Mouse (Mus musculus) gonadal fat pad, adult 2 months (tissue): ENCODE measurements around the gene H2-D1. TPM values are rescaled to one million over a fixed set of nuclear protein-coding genes. Genes with fewer than 3 reads are reported as not detected.
"Not testable (repeated sequence)": the region's sequence is repeated elsewhere in the genome, so short reads cannot be mapped to it uniquely, and the experiment has no call there.

ENCODE experiments used
- DNase-seq: peaks from one replicate; pipeline ENCODE4 v3.0.0-alpha.2; 2012; ENCODE audit warnings: low read depth
- polyA plus RNA-seq: library from polyadenylated mRNA; depleted of rRNA; stranded (reverse); fragments of >200 nt; gene quantifications from 2 replicates; pipeline ENCODE4 v1.2.3, GENCODE M21; 2012; rRNA removed

Gene H2-D1
- 753 and 887 TPM in 2 replicates for polyA plus RNA-seq

DNA sequence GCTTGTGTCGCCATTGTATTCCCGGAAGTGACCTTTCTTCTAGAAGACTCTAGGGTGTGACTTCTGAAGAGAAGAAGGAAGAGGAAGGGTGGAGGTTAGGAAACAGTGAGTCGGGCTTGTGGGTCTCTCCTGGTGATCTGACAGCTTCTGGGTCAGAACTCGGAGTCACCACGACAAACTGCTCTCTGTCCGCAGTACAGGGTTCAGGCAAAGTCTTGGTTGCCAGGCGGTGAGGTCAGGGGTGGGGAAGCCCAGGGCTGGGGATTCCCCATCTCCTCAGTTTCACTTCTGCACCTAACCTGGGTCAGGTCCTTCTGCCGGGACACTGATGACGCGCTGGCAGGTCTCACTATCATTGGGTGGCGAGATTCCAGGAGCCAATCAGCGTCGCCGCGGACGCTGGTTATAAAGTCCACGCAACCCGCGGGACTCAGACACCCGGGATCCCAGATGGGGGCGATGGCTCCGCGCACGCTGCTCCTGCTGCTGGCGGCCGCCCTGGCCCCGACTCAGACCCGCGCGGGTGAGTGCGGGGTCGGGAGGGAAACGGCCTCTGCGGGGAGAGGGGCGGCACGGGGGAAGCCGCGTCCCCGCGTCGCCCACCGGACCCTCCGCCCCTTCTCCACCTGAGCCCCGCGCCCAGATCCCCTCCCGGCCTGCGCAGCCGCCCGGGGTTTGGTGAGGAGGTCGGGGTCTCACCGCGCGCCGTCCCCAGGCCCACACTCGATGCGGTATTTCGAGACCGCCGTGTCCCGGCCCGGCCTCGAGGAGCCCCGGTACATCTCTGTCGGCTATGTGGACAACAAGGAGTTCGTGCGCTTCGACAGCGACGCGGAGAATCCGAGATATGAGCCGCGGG lies at the start of gene H2-D1:
Gene H2-D1 (plus strand): TSS at position 67 of the 859 bp plus-strand sequence.
- DNase-seq: peak; percentile 47

DNA sequence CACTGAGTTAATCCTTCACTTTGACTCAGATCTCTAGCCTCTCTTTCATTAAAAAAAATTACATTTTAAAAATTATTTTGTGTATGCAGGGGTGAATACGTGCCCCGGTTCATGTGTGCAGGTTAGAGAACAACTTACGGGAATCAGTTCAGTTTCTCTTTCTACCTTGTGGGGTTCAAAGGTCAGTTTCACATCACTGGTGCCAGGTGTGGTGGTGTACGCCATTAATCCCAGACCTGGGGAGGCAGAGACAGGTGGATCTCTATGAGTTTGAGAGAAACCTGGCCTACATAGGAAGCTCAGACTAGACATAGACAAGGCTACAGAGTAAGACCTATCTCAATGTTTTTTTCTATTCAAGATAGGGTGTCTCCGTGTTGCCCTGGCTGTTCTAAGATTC lies 49.5 kb upstream of the H2-D1 start:
- no peak for DNase-seq

DNA sequence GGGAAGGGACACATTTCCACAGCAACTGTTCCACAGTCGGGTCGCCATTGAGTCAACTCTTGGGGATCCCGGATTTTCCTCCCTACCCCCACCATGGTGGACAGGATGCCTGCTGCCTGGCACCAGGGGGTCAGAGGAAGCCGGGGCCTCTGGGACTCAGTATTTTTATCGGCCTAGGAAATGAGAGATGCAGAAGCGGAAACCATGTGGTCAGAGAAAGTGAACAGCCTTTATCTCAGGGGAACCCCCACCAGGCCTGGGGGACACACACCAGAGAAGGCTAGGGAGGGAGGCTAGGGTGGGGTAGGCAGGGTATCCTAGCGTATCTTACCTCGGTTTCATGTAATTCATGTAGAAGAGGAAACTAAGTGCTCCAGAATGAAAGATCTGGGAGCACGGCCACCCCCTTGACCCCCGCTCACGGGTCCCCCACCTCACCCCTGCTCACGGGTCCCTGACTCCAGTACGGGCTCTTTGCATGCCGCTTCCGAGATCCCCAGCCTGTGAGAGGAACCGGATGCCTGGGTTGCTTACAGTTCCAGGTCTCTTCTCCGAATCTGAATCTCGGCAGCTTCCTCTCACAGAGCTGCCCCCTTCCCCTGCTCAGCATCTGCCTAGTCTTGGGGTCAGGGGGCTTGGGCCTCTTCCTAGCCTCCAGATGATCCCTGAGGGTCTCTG lies 43.9 kb upstream of the H2-D1 start:
- no peak for DNase-seq

DNA sequence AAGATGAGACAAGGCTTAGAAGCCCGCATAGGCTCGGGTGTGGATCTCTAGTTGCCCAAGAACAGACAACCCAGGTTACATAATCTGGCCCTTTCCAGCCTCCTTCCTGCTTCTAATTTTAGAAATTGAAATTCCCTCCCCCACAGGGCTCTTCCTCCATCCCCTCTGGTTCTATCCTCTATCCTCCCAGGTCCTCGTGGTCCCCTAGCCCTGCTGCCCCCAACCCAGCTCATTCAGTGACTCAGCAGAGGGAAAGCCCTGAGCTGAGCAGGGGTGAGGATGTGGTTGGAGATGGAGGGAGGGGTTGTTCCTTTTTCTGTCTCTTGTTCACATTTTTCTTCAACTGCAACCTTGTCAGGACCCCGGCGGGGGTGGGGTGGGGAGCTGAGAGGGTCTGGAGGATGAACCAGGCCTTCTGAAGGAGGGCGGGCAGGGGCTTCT lies 42.9 kb upstream of the H2-D1 start:
- DNase-seq: no peak

DNA sequence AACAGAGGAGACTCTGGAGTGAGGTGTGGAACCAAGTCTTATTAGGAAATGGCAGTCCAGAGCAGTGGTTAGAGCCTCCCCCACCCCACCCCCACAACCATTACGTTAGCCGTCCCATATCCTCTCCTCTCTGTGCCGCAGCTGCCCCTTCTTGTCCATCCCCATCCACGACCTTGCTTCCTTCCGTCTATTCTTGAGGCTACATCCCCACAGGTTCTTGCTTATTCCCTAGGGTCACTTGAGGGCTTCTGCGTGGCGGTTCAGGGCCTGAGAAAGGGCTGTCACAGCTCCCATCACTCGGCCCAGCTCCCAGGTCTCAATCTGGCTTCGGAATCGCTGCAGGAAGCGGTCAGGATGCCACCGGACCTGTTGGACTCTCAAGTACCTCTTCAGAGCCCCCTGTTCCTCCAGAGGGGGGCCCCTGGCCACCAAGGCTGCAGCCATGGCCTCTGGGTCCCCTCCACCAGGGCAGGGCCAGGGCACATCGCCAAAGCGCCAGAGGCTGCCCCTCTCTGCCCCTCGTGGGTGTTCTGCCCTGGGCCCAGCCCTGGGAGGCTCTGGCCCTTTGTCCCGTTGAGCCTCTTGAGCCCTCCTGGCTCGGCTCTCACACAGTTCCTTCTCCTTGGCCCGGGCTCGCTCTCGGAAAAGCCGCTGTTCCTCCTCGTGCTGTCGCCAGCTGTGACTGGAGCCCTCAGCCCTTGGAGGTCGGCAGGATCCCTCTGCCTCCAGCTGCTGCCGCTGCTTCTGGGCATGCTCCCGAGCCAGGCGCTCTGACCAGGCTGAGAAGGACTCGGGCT lies 42.2 kb upstream of the H2-D1 start, which contains the start of gene Gm16181:
Gene Gm16181 (plus strand): TSS at position 679 of the 797 bp plus-strand sequence.
- DNase-seq: no peak

DNA sequence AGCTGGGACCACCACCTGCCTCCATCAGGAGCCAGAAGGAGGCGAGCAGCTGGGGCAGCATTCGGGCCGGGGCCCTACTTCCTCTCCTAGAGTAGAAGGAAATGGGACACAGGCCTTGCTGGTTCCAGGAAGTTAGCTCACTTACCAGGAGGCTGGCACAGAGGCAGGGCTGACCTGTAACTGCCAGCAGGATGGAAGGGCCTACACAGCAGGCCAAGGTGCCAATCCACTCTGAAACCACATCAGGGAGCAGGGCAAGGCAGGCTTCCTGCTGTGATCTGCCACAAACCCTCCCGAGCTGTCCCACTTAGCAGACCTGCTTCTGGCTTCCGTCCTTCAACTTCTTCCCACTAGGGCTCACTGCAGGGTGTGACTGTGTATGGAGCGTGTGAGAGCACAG lies 40.2 kb upstream of the H2-D1 start:
- no peak for DNase-seq

DNA sequence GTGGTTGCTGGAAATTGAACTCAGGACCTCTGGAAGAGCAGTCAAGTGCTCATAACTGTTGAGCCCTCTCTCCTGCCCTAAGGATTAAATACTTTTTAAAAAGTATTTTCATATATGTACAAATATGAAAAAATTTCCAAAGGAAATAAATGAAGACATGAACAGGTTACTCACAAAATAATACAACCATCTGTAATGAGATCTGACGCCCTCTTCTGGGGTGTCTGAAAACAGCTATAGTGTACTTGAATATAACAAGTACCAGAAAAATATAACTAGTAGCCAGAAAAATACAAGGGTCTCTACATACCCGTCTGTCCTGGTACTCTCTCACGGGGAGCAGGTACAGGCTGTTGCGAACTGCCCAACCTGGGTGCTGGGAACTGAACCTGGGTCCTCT lies 37.9 kb upstream of the H2-D1 start:
- DNase-seq: no peak

DNA sequence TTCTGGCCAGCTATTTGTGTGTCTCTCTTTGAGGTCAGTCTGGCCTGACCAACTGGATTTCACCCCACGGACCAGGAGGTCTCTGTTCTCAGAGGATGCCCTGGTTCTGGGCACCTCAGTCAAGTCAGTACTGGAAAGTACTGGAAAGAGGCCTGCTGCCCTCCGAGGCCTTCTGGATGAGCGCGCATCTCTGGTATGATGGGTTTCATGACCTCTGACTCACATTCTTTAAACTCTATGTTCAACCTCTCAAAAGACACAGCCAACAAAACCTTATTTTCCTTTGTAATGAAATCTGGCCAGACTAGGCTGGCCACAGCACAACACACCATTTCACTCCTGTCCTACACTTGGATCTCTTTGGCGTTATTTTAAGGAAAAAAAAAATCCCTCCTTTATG lies 37.1 kb upstream of the H2-D1 start:
- DNase-seq: no peak

DNA sequence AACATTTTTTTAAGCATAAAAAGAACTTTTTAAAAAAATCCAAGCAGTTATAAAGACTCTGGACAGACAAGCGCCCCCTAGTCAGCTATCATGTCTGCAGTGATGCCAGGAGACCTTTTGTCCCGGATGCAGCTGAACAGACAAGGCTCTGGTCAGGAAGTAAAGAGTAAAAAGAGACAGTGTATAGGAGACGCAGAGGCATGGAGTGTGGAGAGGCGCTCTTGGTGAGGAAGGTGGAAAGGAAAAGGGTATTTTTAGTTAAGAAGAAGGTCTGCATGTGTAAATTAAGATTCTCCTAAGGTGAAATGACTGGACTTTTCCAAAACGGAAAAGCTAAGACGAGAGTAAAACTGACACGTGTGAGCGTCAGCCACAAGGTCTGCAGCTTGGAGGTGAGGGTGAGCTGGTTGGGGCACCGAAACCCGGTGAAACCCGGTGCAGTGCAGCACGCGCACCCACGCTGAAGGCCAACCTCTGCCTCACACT lies 35.9 kb upstream of the H2-D1 start:
- DNase-seq: no peak

DNA sequence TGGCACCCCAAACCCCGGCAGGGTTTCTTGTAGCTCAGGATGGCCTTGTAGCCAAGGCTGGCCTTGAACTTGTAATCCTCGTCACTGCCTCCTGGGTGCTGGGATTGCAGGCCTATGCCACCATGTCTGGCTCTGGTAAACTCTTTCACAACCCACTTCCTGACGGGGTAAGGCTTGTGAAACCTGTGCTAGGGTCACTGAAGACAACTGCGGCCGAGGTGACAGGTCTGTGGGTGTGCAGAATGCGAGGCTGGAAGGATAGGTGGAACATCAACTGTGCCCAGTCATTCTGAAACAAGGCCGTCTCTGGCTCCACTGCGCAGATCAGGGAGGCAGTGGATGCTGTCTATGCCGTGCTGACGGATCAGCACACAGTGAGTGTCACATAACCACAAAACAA lies 31.5 kb upstream of the H2-D1 start:
- no peak for DNase-seq

DNA sequence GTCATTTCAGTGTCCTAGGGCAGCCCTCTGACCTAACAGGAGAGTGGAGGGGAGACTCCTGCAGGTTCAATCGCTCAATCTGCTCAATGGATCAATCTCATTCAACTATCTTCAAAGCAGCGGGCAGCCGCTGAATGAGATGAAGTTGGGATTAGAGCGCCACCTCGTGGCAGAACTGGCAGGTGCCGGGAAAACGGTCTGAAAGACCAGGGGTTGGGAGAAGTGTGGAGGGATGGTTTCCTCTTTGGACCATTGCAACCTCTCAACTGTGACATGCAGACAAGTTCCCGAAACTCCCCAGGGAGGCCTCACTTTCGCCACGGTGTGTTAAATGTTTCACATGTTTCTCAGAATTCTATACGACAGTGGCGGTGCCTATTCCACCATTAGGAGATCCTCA lies 30.5 kb upstream of the H2-D1 start:
- no peak for DNase-seq

DNA sequence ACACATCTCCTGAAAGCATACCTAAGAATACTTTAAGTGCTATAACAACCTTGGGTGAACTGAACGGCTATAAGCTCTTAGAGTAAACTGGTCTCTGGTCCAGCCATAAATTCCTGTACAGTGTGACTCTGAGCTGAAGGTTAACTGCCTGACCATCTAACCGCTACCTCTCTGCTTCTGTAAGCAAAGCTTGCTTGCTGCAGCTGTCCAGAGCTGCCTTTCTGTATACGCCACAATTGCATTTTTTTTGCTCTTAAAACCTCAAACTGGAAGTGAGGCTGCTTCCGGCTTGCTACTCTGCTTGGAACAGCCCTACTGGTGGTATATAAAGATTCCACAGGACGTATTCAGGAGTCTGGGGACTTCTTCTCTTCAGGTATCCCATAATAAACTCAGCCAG lies 29.9 kb upstream of the H2-D1 start:
- DNase-seq: no peak

DNA sequence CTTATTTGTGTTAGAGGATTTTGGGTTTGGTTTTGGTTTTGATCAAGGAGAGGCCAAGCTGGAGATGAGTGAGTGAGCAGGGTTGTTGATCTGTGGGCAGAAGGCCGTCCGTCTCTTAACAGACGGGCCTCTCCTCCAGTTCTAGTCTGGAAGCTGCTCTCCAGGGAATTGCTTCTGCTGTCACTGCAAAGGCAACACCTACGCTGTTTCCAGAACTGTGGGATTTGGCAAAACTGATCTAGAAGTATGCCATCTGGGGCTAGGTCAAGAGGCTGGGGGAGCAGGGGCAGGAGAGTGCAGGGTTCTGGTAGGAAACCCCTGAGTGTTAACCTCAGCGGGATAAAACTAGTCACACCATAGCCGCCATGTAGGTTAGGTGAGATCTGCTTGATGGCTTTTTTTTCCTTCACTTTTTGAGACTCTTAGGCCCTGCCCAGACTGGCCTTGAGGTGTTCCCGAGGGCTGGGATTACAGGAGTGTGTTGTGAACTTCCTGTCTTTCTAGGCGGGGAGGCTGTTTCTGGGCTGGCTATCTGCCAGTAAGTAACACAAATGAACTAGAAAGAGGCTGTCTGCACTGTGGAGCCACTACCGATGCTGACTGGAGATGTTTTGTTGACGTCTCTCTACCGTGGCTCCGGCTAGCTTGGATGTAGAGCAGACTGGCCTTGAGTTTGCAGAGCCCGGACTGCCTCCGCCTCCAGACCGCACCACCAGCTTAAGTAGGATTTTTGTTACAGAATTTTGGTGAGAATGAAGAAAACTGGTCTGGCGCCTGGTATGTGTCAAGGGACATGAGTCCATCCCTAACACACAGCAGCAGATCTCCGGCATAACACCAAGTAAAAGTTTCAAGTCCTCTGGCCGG lies 29.2 kb upstream of the H2-D1 start, which contains the start of gene Atp6v1g2:
Gene Atp6v1g2 (plus strand): TSS at position 547 of the 867 bp plus-strand sequence.
- DNase-seq: no peak

DNA sequence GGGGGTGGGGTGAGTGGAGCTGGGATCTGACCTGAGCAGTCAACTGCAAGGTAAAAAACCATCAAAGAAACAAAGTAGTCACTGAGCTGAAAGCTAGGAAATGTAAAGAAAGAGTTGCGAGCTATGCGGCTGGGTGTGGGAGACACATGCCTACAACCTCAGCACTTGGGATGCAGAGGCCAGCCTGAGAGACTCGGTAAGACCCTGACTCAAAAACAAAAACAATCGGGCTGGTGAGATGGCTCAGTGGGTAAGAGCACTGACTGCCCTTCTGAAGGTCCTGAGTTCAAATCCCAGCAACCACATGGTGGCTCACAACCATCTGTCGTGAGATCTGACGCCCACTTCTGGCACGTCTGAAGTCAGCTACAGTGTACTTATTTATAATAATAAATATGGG lies 28.4 kb upstream of the H2-D1 start:
- DNase-seq: not testable (repeated sequence)

DNA sequence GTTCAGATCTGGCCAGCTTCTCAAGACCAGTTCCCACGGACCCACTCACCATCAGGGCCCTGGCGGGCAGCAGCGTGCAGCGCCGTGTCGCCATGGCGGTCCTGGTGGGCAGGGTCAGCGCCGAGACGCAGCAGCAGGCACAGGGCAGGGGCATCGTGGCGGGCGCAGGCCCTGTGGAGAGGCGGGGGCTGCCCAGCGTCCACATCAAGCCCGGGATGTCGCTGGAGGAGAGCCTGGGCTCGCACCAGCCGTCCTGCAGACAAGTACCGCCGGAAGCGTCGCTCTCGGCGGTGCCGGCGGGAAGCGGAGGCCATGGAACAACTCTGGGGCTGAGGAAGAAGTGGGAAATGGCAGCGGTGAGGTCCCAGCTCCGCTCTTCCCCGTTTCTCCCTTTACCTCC lies 27.6 kb upstream of the H2-D1 start:
- no peak for DNase-seq

DNA sequence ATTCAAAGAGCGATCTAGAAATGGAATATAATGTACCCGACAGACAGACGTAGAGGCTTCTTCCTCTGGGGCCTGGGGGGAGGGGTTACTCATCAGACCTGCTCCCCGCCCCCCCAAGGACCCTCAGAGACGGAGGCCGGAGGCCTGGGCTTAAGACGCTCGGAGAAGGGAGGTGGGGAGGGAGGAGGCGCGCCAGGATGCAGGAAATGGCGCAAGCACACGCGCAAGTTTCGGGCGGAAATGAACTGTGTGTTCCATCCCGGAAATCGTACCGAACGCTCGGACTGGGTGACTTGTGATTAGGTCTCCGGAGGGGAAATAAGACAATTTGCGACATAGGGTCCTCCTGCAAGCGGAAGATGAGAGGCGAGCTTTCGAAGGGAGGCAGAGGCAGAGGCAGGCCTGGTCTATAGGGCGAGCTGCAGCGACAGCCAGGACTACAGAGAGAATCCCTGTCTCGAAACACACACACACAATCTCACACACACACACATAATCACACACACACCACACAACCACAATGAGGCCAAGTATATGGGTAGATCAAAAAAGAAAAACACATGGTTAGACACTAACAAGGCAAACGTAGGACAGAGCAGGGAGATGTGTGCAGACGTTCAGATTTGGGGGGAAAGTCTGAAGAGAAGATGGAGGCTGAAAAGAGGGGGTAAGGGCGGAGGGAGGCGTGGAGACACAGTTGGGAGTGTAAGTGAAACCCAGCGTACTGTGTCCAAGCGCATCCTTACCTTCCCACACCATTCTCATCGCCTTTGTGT lies 26.7 kb upstream of the H2-D1 start, which contains the start of gene Nfkbil1:
Gene Nfkbil1 (minus strand): TSS at position 179 of the 776 bp plus-strand sequence.
- DNase-seq: peak; percentile 71

DNA sequence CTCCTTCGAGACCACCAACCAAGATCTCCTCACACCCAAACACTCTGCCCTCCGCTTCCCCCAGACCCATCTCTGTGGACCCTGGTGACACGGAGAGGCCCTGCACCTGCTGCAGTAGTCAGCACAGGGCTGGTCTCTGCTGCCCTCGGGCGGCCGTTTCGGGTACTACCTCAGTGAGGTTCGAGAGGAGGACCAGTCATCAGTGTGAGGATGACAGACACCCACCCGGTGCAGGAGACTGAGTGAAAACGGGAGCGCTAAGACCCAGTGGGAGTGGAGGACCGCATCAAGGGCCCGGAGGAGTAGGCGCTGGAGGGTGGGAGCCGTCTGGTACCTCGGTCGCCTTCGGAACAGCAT lies 26.2 kb upstream of the H2-D1 start:
- no peak for DNase-seq

DNA sequence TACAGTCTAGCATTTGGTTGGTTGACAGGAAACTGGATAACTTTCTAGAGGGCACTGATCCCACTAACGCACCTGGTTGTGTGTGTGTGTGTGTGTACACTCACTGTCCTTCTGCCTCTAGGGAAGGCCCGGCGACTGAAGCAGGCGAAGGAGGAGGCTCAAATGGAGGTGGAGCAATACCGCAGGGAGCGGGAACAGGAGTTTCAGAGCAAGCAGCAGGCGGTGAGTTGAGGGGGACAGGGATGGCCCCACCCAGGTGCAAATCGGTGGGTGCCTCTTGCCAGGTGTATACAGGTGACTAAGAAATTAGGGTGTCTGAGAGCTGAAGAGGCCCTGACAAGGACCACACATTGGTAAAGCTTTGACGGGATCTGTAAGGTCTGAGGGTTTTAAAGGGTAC lies 25.5 kb upstream of the H2-D1 start:
- no peak for DNase-seq

DNA sequence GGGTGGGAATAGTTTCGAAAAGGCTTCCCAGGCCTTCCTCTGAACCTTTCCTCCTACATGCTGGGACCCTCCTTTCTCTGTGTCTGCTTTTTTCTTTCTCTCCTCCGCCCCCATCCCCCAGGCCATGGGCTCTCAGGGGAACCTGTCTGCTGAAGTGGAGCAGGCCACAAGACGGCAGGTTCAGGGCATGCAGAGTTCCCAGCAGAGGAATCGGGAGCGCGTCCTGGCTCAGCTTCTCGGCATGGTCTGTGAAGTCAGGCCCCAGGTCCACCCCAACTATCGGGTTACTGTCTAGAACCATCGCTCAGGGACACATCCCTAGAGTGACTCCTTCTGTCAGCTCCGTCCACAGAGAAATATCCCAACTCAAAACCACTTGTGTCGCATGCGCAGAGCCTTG lies 25.0 kb upstream of the H2-D1 start:
- no peak for DNase-seq

DNA sequence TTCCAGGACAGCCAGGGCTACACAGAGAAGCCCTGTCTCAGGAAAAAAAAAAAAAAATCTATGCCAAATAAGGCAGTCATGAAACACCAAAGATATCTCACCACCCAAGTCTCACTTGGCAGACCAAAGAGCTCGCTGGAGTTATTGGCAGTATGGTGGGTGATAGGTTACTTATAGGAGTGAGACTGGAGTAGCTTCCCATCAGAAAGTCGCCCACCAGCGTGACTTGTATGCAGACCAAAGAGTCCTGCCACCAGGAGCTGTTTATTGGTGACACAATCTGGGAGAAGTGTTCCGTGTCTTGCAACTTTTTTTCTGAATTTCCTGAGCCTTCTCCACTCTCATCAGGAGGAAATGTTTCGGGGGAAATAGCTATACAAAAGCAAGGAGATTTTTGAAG lies 22.8 kb upstream of the H2-D1 start:
- no peak for DNase-seq
